Mouse (Mus musculus): Measurements from ENCODE around the gene Comt.
A peak's percentile ranks its signal among the peaks of the same experiment; 100 is the strongest.

Comt gene

DNA sequence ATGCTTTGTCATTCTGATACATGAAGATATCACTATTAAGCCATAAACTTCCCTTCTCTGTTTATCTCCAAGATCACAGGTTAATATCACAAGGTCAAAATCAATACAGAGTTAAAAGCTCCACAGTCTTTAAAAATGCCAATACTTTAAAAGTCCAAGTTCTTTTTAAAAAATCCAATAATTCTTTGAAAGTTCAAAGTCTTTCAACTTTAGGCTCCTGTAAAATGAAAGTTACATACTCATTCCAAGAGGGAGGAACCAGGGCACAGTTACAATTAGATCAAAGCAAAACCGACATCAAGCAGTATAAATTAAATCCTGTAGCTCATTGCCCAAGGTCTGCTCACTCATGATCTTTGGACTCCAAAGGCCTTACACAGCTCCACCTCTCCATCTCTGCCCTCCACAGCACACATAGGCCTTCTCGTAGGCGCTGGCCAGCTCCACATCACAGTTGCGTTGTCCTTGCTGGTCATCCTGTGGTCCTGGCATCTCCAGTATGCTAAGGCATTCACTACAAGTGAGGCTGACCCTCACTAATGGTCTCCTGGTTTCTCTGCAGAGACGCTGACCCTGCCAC, 6.8 kb upstream of the Comt start:
- no peak for DNase-seq

GRCm38 (mm10) chr16:18430641-18431212, 4.1 kb upstream of the Comt start:
- no peak for DNase-seq

GRCm38 (mm10) chr16:18429641-18430040, 3.0 kb upstream of the Comt start:
- DNase-seq: no peak

DNA sequence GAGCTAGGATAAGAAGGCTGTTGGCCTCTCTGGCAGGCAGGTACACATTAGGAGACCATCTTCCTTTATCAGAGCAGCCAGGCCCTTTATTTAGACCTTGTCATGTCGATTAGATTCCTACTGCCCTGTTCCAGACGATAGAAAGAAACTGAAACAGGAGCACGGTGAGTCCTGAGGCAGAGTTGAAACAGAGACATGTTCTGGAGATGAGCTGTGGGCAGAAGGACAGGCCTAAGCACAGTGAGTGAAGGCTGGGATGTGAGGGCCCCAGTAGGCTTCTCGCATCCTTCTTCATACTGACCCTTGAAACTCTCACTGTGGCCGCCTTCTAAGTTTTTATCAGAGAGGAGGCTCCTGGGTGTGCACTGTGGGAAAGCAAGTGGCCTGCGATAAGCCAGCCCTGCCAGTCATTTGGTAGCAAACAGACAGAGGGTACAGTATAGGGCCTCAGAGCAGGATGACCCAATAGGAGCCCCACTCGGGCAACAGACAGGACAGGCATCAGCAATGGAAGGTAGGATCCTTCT, 1.9 kb upstream of the Comt start:
- no peak for DNase-seq

DNA sequence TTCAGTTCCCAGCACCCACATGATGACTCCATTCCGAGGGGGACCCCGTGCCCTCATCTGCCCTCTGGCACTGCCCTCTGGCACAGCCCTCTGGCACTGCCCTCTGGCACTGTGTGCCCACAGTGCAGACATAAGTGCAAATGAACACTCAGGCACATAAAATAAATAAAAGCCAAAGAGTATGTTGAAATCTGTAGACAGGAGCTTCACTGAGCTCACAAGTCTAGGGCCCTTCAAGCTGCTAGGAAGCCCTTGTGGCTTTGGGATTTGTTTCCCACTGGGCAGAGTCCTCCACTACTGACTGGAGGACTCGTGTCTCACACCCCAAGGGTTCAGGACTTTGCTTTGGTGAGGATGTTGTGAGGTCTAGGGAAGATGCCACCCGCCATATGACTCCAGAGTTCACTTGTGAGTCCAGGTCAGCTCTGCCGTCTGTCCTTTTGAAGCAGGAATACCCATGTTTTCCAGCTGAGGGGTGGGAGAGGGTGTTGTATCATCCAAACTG, 1.4 kb upstream of the Comt start:
- DNase-seq: no peak

GRCm38 (mm10) chr16:18426215-18426791, 349 bp downstream of the Comt start, which contains the start of gene Txnrd2:
Txnrd2 (plus strand) TSS chr16:18426384.
- peak; percentile 99 for DNase-seq

- DNase-seq: peak; percentile 92
These were observed 1.0 kb downstream of the Comt start for GRCm38 (mm10) chr16:18425475-18426214.

GRCm38 (mm10) chr16:18424364-18425045, 2.1 kb downstream of the Comt start:
- DNase-seq: peak; percentile 85

GRCm38 (mm10) chr16:18423915-18424265, 2.8 kb downstream of the Comt start:
- peak; percentile 87 for DNase-seq

- DNase-seq: peak; percentile 74
These were observed 3.3 kb downstream of the Comt start for GRCm38 (mm10) chr16:18423203-18423914.

GRCm38 (mm10) chr16:18420571-18420970, 6.1 kb downstream of the Comt start:
- peak; percentile 81 for DNase-seq

GRCm38 (mm10) chr16:18419603-18420026, 7.0 kb downstream of the Comt start:
- DNase-seq: peak; percentile 80

- peak; percentile 93 for DNase-seq
These were observed 7.7 kb downstream of the Comt start for GRCm38 (mm10) chr16:18418756-18419602.

- DNase-seq: no peak
These were observed 9.2 kb downstream of the Comt start for GRCm38 (mm10) chr16:18417491-18417890.

DNA sequence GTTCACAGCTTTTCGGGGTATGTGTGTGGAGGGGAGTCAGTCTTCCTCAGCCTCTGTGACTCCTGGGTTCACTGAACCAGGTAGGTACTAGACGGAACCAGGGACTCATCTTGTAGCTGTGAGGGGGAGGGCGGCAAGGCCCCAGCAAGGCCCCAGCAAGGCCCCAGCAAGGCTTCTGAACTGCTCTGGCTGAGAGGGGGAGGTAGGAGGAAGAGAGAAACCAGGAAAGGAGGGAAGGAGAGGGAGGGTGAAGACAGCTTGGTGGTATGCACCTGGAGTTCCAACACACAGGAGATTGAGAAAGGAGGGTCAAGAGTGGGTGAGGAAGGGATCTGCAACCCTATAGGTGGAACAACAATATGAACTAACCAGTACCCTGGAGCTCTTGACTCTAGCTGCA, 9.8 kb downstream of the Comt start:
- DNase-seq: peak; percentile 85

- DNase-seq: peak; percentile 98
These were observed 10.4 kb downstream of the Comt start for GRCm38 (mm10) chr16:18416094-18416761.

- peak; percentile 94 for DNase-seq
These were observed 13.4 kb downstream of the Comt start for GRCm38 (mm10) chr16:18413032-18413816.

GRCm38 (mm10) chr16:18411802-18412476, 14.7 kb downstream of the Comt start:
- DNase-seq: peak; percentile 99

GRCm38 (mm10) chr16:18411026-18411649, 15.5 kb downstream of the Comt start:
- peak; percentile 94 for DNase-seq
